Mouse (Mus musculus): ENCODE data around the gene Adgrg6.

GRCm38 (mm10) chr10:14531090-14531489 lies 14.4 kb downstream of the Adgrg6 start:
- no peak for TF ChIP-seq ZC3H11A (IDR thresholded peaks at IDR 0.05; ENCODE audit: borderline replicate concordance, low read depth, low read length)
- no peak for TF ChIP-seq HCFC1 (IDR thresholded peaks at IDR 0.05; ENCODE audit: borderline replicate concordance, insufficient read depth, low read length)
- no peak for TF ChIP-seq CHD2 (IDR thresholded peaks at IDR 0.05; ENCODE audit: low read depth, low read length)
- TF ChIP-seq MAFK (IDR thresholded peaks at IDR 0.05; ENCODE audit: insufficient read depth, low read depth, low read length), result no peak
